Mouse (Mus musculus) stomach, embryonic 14.5 days (tissue): ENCODE results near the gene 1300017J02Rik. TPM values are rescaled to one million over a fixed set of nuclear protein-coding genes. Genes with fewer than 3 reads are reported as not detected.
A peak's percentile ranks its signal among the peaks of the same experiment; 100 is the strongest.

ENCODE experiments used
- ATAC-seq: fragments of 200-750 bp; cut with Nextera tagmentation; 2 replicates; pipeline ENCODE4 v1.8.0; 2017; ENCODE audit warnings: low read depth, moderate TSS enrichment; ENCODE audit not compliant: insufficient number of reproducible peaks, insufficient read depth, low FRiP score
- H3K27ac ChIP-seq: fragments of 300-500 bp; sonication (generic); 2 replicates; pipeline ENCODE4 v1.5.1; 2014; ENCODE audit warnings: mild to moderate bottlenecking, low read length, moderate library complexity, mixed read lengths
- H3K27me3 ChIP-seq: fragments of 300-500 bp; sonication (generic); 2 replicates; pipeline ENCODE4 v1.6.1; 2014; ENCODE audit warnings: low read length, control low read depth, mixed read lengths; ENCODE audit not compliant: control insufficient read depth, insufficient read depth
- H3K36me3 ChIP-seq: fragments of 300-500 bp; sonication (generic); 2 replicates; pipeline ENCODE4 v1.6.1; 2014; ENCODE audit warnings: mild to moderate bottlenecking, control low read depth, low read length, moderate library complexity, mixed read lengths; ENCODE audit not compliant: control insufficient read depth, insufficient read depth
- H3K4me1 ChIP-seq: fragments of 300-500 bp; sonication (generic); 2 replicates; pipeline ENCODE4 v1.6.1; 2014; ENCODE audit warnings: low read length, control low read depth, mixed read lengths; ENCODE audit not compliant: control insufficient read depth, insufficient read depth
- H3K4me2 ChIP-seq: fragments of 300-500 bp; sonication (generic); replicated peaks from 2 replicates; pipeline ENCODE4 v1.6.1; 2014; ENCODE audit warnings: low read depth, low read length, control low read depth
- H3K4me3 ChIP-seq: fragments of 300-500 bp; sonication (generic); 2 replicates; pipeline ENCODE4 v1.5.1; 2014; ENCODE audit warnings: low read depth, low read length, control low read depth
- H3K9ac ChIP-seq: fragments of 300-500 bp; sonication (generic); replicated peaks from 2 replicates; pipeline ENCODE4 v1.6.1; 2014; ENCODE audit warnings: low read depth, mild to moderate bottlenecking, control low read depth, low read length, moderate library complexity, mixed read lengths
- H3K9me3 ChIP-seq: fragments of 300-500 bp; sonication (generic); 2 replicates; pipeline ENCODE4 v1.6.1; 2016; ENCODE audit warnings: low read depth, low read length, control low read depth; ENCODE audit not compliant: control insufficient read depth
- WGBS: fragments of 180-500 bp; shearing (Covaris S2); extraction: QIAGEN DNeasy Blood & Tissue Kit; methylation state at CpG from one replicate; pipeline ENCODE4 v1.1.7; 2014; 5-methylcytosine and 5-hydroxymethylcytosine counted together
- polyA plus RNA-seq: library from polyadenylated mRNA; unstranded; fragments of >200 nt; fragmentation: Nextera tagmentation; extraction: Ambion mirVana; gene quantifications from 2 replicates; pipeline ENCODE4 v1.2.1, GENCODE M21; 2014

1300017J02Rik gene
- polyA plus RNA-seq, 1 experiment from 2014 or later, result not detected

- Histone ChIP-seq H3K4me2 (no peak overlapping the region), H3K36me3 (no peaks in the 10 kb centered on the region), H3K9me3 (no peaks in the 10 kb centered on the region), H3K27me3 (no peaks in the 10 kb centered on the region), H3K4me1 (no peaks in the 10 kb centered on the region), H3K4me3 (no peak overlapping the region), H3K9ac (no peak overlapping the region), H3K27ac (no peak overlapping the region)
- 91% methylated on average over 7 of the region's 7 CpGs for WGBS
- no peak for ATAC-seq
Observed at GRCm38 (mm10) chr9:103232232-103233005, 72.5 kb downstream of the 1300017J02Rik start.

GRCm38 (mm10) chr9:103230151-103230951 lies 74.5 kb downstream of the 1300017J02Rik start, which contains the start of the genes Gm20425 and Trf:
TSS of gene Gm20425 (minus strand) at chr9:103230307.
TSS of gene Trf (minus strand) at chr9:103230444.
- Histone ChIP-seq H3K9ac (no peak within 1 kb of the TSS), H3K4me1 (no peaks in the 10 kb centered on the region), H3K27me3 (no peaks in the 10 kb centered on the region), H3K9me3 (no peaks in the 10 kb centered on the region), H3K27ac (peak within 1 kb of the TSS; percentile 4; the same call in 1 of the 2 replicates), H3K4me3 (no peak within 1 kb of the TSS), H3K36me3 (no peaks in the 10 kb centered on the region), H3K4me2 (peak within 1 kb of the TSS; percentile 25)
- peak; percentile 29; the same call in 1 of the 2 replicates for ATAC-seq
- WGBS, result 53% methylated on average over 27 of the region's 29 CpGs

- ATAC-seq, result no peak
- H3K9me3 ChIP-seq, result no peaks in the 10 kb centered on the region
- no peak overlapping the region for H3K27ac ChIP-seq
- no peaks in the 10 kb centered on the region for H3K4me1 ChIP-seq
- no peak overlapping the region for H3K9ac ChIP-seq
- no peak overlapping the region for H3K4me3 ChIP-seq
- H3K4me2 ChIP-seq, result no peak overlapping the region
- H3K36me3 ChIP-seq, result no peaks in the 10 kb centered on the region
- WGBS, result 78% methylated on average over 15 of the region's 15 CpGs
- H3K27me3 ChIP-seq, result no peaks in the 10 kb centered on the region
Observed at GRCm38 (mm10) chr9:103229037-103229867, 75.6 kb downstream of the 1300017J02Rik start.

GRCm38 (mm10) chr9:103228370-103229003 lies 76.4 kb downstream of the 1300017J02Rik start:
- 76% methylated on average over 13 of the region's 13 CpGs for WGBS
- Histone ChIP-seq H3K4me2 (no peak overlapping the region), H3K4me3 (no peak overlapping the region), H3K36me3 (no peaks in the 10 kb centered on the region), H3K9ac (no peak overlapping the region), H3K9me3 (no peaks in the 10 kb centered on the region), H3K27me3 (no peaks in the 10 kb centered on the region), H3K4me1 (no peaks in the 10 kb centered on the region), H3K27ac (no peak overlapping the region)
- no peak for ATAC-seq

- Histone ChIP-seq H3K9me3 (no peaks in the 10 kb centered on the region), H3K4me2 (no peak overlapping the region), H3K9ac (no peak overlapping the region), H3K4me3 (no peak overlapping the region), H3K4me1 (no peaks in the 10 kb centered on the region), H3K36me3 (no peaks in the 10 kb centered on the region), H3K27ac (no peak overlapping the region), H3K27me3 (no peaks in the 10 kb centered on the region)
- no peak for ATAC-seq
- 87% methylated on average over 16 of the region's 16 CpGs for WGBS
Observed at GRCm38 (mm10) chr9:103227760-103228159, 77.1 kb downstream of the 1300017J02Rik start.

- no peaks in the 10 kb centered on the region for H3K27me3 ChIP-seq
- ATAC-seq, result no peak
- H3K4me2 ChIP-seq, result no peak overlapping the region
- H3K36me3 ChIP-seq, result no peaks in the 10 kb centered on the region
- no peak overlapping the region for H3K9ac ChIP-seq
- no peaks in the 10 kb centered on the region for H3K9me3 ChIP-seq
- H3K4me3 ChIP-seq, result no peak overlapping the region
- WGBS, result 88% methylated on average over 15 of the region's 15 CpGs
- H3K4me1 ChIP-seq, result no peaks in the 10 kb centered on the region
- no peak overlapping the region for H3K27ac ChIP-seq
Observed at GRCm38 (mm10) chr9:103226806-103227205, 78.1 kb downstream of the 1300017J02Rik start.

GRCm38 (mm10) chr9:103225464-103225863 lies 79.4 kb downstream of the 1300017J02Rik start:
- Histone ChIP-seq H3K4me2 (no peak overlapping the region), H3K27ac (no peak overlapping the region), H3K36me3 (no peaks in the 10 kb centered on the region), H3K4me1 (no peaks in the 10 kb centered on the region), H3K27me3 (no peaks in the 10 kb centered on the region), H3K9me3 (no peaks in the 10 kb centered on the region), H3K9ac (no peak overlapping the region), H3K4me3 (no peak overlapping the region)
- 0 out of 2 replicates have a peak, but pooled peaks have one; percentile 47 for ATAC-seq
- 66% methylated on average over 3 of the region's 3 CpGs for WGBS
